Mouse (Mus musculus) layer of hippocampus, adult 9-11 months (tissue): ENCODE results near the gene Slc22a14.

Experiments used
- DNase-seq: peaks from one replicate; pipeline ENCODE4 v3.0.0; 2022

The Slc22a14 gene

DNA sequence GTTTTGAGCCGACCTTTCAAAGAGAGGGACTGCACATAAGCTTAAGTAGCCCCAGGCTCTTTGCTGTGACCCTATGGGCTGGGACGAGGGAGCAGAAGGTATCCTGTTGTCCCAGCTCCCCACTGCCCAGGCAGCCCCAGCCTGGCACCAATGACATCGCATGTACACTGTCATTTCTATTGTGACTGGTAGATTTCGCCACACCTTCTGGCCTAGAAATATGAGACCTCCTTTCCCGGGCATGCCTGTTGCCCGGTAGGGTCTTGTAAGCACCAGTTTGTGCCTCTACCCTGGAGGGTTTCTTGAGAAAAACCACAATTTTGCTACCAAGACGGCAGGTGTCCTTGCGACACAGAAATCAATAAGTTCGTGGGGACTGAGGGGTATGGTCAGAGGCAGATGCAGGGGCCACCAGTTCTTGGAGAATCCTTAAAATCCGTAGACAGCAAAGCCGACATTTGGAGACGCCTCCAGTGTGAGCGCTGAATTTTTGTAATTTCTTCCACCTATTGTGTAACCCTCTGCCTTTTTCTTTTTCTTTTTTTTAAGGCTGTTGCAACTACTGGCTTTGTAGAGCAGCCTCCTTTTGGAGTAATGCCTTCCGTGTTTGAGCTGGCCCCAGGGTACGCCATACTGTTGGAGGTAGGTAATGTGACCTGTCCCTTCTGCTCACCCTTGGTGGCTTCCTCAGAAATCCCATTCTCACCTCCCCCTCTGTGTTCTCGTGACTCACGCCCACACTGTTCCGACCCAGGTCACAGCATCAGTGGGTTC is 242.6 kb downstream of the Slc22a14 start:
- DNase-seq, result no peak

DNA sequence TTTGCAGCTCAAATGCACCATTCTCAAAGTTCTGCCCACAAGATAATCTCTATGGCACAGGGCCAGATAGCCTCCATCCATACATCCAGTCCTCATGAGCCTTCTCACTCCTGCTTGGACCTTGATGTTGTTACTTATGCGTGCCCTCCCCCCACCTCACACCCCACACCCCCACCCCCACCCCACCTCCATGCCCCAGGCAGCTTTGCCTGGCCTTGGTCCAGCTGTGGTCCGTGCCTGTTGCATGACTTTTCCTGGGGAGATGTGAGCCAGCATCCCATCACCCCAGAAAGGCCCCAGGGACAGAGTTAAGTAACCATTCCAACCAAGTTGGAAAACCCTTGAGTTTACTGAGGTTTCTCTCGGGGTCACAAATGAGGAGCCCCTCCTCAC is 245.2 kb downstream of the Slc22a14 start:
- DNase-seq, result no peak
